In genomic region chr10:70245559-70245945, GRCm38 (mm10) we compare ENCODE assay signal across 8 mouse cellular contexts. TPM values are rescaled to one million over a fixed set of nuclear protein-coding genes. Genes with fewer than 3 reads are reported as not detected.
DNase-seq lines count a peak whose midpoint lies in the region; ATAC-seq and TF ChIP-seq lines count a peak whose summit lies in the region.

No protein-coding gene starts in this region.

- TF ChIP-seq POLR2A in cortical plate, adult 2 months (IDR thresholded peaks at IDR 0.05; ENCODE audit: extremely low read depth, insufficient read depth, low read length): no peak
- no peak for TF ChIP-seq POLR2A in thymus, adult 2 months (IDR thresholded peaks at IDR 0.05; ENCODE audit: control insufficient read depth, extremely low read depth, insufficient read depth, low read length, poor library complexity)

- peak overlapping the region; percentile 61 for H3K4me3 ChIP-seq in lung, embryonic 14.5 days (ENCODE audit: low read depth, low read length)
- H3K4me3 ChIP-seq in cortical plate, adult 2 months (ENCODE audit: insufficient read depth, low read length): peak overlapping the region; percentile 26
- H3K4me3 ChIP-seq in liver, embryonic 11.5 days (ENCODE audit: low read depth, low read length): peak overlapping the region; percentile 57
- H3K4me3 ChIP-seq in thymus, adult 2 months (ENCODE audit: control insufficient read depth, insufficient read depth, low read length): no peak overlapping the region

- H3K4me2 ChIP-seq in lung, embryonic 14.5 days: peak overlapping the region; percentile 94
- peak overlapping the region; percentile 85 for H3K4me2 ChIP-seq in liver, embryonic 11.5 days

- H3K36me3 ChIP-seq in lung, embryonic 14.5 days (ENCODE audit: insufficient read depth): no peaks in the 10 kb centered on the region
- H3K36me3 ChIP-seq in liver, embryonic 11.5 days (ENCODE audit: control insufficient read depth, insufficient read depth, low read length): no peaks in the 10 kb centered on the region
- no peaks in the 10 kb centered on the region for H3K36me3 ChIP-seq in thymus, adult 2 months (ENCODE audit: control insufficient read depth, insufficient read depth, low read length)

- no peaks in the 10 kb centered on the region for H3K4me1 ChIP-seq in lung, embryonic 14.5 days (ENCODE audit: insufficient read depth)
- H3K4me1 ChIP-seq in cortical plate, adult 2 months (ENCODE audit: control insufficient read depth, insufficient read depth, low read length): no peaks in the 10 kb centered on the region; the same call in 1 of the 2 replicates
- no peaks in the 10 kb centered on the region for H3K4me1 ChIP-seq in liver, embryonic 11.5 days (replicated peaks; ENCODE audit: control insufficient read depth, insufficient read depth, low read length)
- H3K4me1 ChIP-seq in thymus, adult 2 months (replicated peaks; ENCODE audit: control insufficient read depth, insufficient read depth, low read length): no peaks in the 10 kb centered on the region

- peaks cover 6% of the 10 kb centered on the region; the same call in 1 of the 2 replicates for H3K27me3 ChIP-seq in lung, embryonic 14.5 days (ENCODE audit: insufficient read depth, low read length)
- peaks cover 26% of the 10 kb centered on the region for H3K27me3 ChIP-seq in liver, embryonic 11.5 days (replicated peaks; ENCODE audit: control insufficient read depth, insufficient read depth, low read length)
- peaks cover 8% of the 10 kb centered on the region; the same call in 1 of the 2 replicates for H3K27me3 ChIP-seq in thymus, adult 2 months (ENCODE audit: control insufficient read depth, insufficient read depth, low read length)

- no peak; the same call in none of the 2 replicates for ATAC-seq in lung, embryonic 14.5 days (ENCODE audit: insufficient read depth)
- ATAC-seq in liver, embryonic 11.5 days (replicated peaks; ENCODE audit: low FRiP score): no peak

- peak; percentile 36 for DNase-seq in lung, embryonic 14.5 days
- no peak for DNase-seq in lung, postnatal 4 days
- DNase-seq in gastrocnemius, postnatal 10 days: peak; percentile 37
- DNase-seq in liver, embryonic 11.5 days (ENCODE audit: low spot score): peak; percentile 39
- DNase-seq in yolk sac, embryonic 10.5 days (ENCODE audit: low spot score): peak; percentile 45
- no peak for DNase-seq in thymus, adult 2 months
- no peak for DNase-seq in lung, postnatal 36 days

- no peaks in the 10 kb centered on the region for H3K9me3 ChIP-seq in lung, embryonic 14.5 days (ENCODE audit: low read depth, low read length)
- H3K9me3 ChIP-seq in liver, embryonic 11.5 days (ENCODE audit: control insufficient read depth, low read length): no peaks in the 10 kb centered on the region

- H3K27ac ChIP-seq in lung, embryonic 14.5 days (ENCODE audit: low read depth): peak overlapping the region; percentile 60; the same call in 1 of the 2 replicates
- no peak overlapping the region for H3K27ac ChIP-seq in cortical plate, adult 2 months (ENCODE audit: insufficient read depth, low read length)
- no peak overlapping the region for H3K27ac ChIP-seq in liver, embryonic 11.5 days (ENCODE audit: low read depth, low read length)
- H3K27ac ChIP-seq in thymus, adult 2 months (ENCODE audit: control insufficient read depth, insufficient read depth, low read length): no peak overlapping the region

- peak overlapping the region; percentile 68 for H3K9ac ChIP-seq in lung, embryonic 14.5 days
- peak overlapping the region; percentile 50 for H3K9ac ChIP-seq in liver, embryonic 11.5 days (ENCODE audit: low read depth, low read length)

- no peak for TF ChIP-seq CTCF in lung, embryonic 14.5 days (IDR thresholded peaks at IDR 0.05; ENCODE audit: low read depth)
- TF ChIP-seq CTCF in cortical plate, adult 2 months (IDR thresholded peaks at IDR 0.05; ENCODE audit: extremely low read depth, insufficient read depth, low read length): no peak
- no peak for TF ChIP-seq CTCF in thymus, adult 2 months (IDR thresholded peaks at IDR 0.05; ENCODE audit: borderline replicate concordance, control insufficient read depth, extremely low read depth, insufficient read depth, low read length, poor library complexity)

- WGBS in lung, embryonic 14.5 days: under 1% methylated on average over 16 of the region's 16 CpGs
- WGBS in liver, embryonic 11.5 days: 3% methylated on average over 16 of the region's 16 CpGs
- WGBS in thymus, adult 2 months: 2% methylated on average over 16 of the region's 16 CpGs

RNA-seq across cellular contexts. Expression of gene Slc16a9, which starts 0.7 kb away (rescaled TPM):
- polyA plus RNA-seq in lung, embryonic 14.5 days (2014; fragmentation: Nextera tagmentation; extraction: Ambion mirVana): 6.3 and 6.9 TPM in 2 replicates
- 2.5 and 2.9 TPM in 2 replicates for polyA plus RNA-seq in cortical plate, adult 2 months (2012; rRNA removed)
- 1 to 10 TPM; 4.9 to 5.4 TPM for total RNA-seq in gastrocnemius, postnatal 10 days (2021)
- polyA plus RNA-seq in liver, embryonic 11.5 days (2014; fragmentation: Nextera tagmentation; extraction: Ambion mirVana): 0.64 and 1.0 TPM in 2 replicates
- 2.5 and 2.7 TPM in 2 replicates for polyA plus RNA-seq in thymus, adult 2 months (2012; rRNA removed)

RNA-seq across cellular contexts. Expression of gene Mrln, which starts 41.1 kb away (rescaled TPM):
- 0.50 TPM in 1 of 2 replicates, not detected in the other for polyA plus RNA-seq in lung, embryonic 14.5 days (2014; fragmentation: Nextera tagmentation; extraction: Ambion mirVana)
- 0.81 and 0.84 TPM in 2 replicates for polyA plus RNA-seq in cortical plate, adult 2 months (2012; rRNA removed)
- 100 to 1,000 TPM; 153 to 155 TPM for total RNA-seq in gastrocnemius, postnatal 10 days (2021)
- 0.67 and 0.96 TPM in 2 replicates for polyA plus RNA-seq in liver, embryonic 11.5 days (2014; fragmentation: Nextera tagmentation; extraction: Ambion mirVana)
- polyA plus RNA-seq in thymus, adult 2 months (2012; rRNA removed): 0.58 and 0.89 TPM in 2 replicates

Comparison
In these comparisons a context has a peak if more than half of its experiments do, and no peak if none do; other contexts are left out.
1. DNase-seq: peak in lung, embryonic 14.5 days (single experiment), gastrocnemius, postnatal 10 days (single experiment), liver, embryonic 11.5 days (single experiment) and yolk sac, embryonic 10.5 days (single experiment); none in lung, postnatal 4 days (0 of 2), thymus, adult 2 months (single experiment) and lung, postnatal 36 days (single experiment).